Mouse (Mus musculus) bone marrow macrophage, adult 2 months (primary cell): ENCODE measurements around the gene Coq6.

Experiments used
- CTCF ChIP-seq: IDR thresholded peaks from 2 replicates; pipeline ENCODE4 v1.5.1; 2012; ENCODE audit warnings: low read depth, mild to moderate bottlenecking, low read length, moderate library complexity
- POLR2A ChIP-seq: IDR thresholded peaks from 2 replicates; pipeline ENCODE4 v1.6.1; 2012; ENCODE audit warnings: mild to moderate bottlenecking, low read depth, low read length, borderline replicate concordance

DNA sequence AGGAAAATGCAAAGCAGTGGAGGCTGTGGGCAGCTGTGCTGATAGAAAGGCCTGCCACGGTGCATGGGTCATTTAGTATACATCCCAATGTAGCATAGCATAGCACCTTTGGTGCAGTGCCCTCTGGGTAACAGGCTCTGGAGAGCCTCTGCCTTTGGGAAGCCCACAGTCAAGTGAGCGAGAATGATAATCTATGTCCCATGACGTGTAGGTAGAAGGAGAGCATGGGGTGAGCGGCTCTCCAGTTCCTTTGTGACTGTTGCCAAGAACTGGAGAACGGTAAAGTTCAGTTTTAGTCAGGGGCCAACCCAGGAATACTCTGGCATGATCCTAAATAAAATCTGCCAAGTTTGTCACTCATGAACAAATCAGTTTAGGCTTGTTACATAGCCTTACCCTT, 10.2 kb downstream of the Coq6 start:
- TF ChIP-seq POLR2A (no peak), CTCF (no peak)
